Mouse (Mus musculus) embryonic stem cell, embryonic (primary cell): Measurements from ENCODE around the gene Rgs3.

Experiments
- CTCF ChIA-PET, 4 experiments: fragments of 300-600 bp in 2 of 4; fragments of 350-600 bp in 2 of 4; sonication (Branson Sonifier 250); formaldehyde crosslinking; loops; one replicate each; lab custom pipeline; 2022; ENCODE audit warnings: inconsistent platforms in 2 of 4; lab: Charles Lee
- POLR2A ChIA-PET, 4 experiments: fragments of 300-600 bp in 2 of 4; fragments of 350-600 bp in 2 of 4; sonication (Branson Sonifier 250); formaldehyde crosslinking; loops; one replicate each; lab custom pipeline; 2022; ENCODE audit warnings: antibody characterized with exemption in 4 of 4, inconsistent platforms in 1 of 4; lab: Charles Lee

Gene Rgs3

DNA sequence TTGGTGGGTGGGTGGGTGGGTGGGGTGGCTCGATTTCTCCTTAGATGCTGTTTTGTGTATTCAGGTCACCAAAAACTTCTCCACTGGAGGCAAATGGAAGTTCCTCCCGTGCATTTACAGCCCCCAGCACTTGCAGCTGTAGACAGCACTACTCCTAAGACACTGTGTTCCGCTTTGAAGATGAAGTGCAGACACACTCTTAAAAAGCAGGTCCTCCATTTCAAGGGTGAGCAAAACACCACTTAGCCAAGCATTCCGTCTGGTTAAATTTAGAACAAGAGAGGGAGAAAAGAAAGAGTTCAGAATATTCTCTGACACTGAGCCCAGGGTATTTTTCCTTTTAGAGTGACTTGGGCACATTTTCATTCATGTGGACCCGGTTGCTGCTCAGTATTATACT is 10.4 kb downstream of the Rgs3 start:
- CTCF ChIA-PET = no interaction called here
- POLR2A ChIA-PET = interaction anchor here in 1 of 4 experiments (0.6 to 1.0 kb wide), 2 partner anchors 13 to 125 kb away, joined by 4 to 5 read pairs; no protein-coding TSS in a partner anchor

DNA sequence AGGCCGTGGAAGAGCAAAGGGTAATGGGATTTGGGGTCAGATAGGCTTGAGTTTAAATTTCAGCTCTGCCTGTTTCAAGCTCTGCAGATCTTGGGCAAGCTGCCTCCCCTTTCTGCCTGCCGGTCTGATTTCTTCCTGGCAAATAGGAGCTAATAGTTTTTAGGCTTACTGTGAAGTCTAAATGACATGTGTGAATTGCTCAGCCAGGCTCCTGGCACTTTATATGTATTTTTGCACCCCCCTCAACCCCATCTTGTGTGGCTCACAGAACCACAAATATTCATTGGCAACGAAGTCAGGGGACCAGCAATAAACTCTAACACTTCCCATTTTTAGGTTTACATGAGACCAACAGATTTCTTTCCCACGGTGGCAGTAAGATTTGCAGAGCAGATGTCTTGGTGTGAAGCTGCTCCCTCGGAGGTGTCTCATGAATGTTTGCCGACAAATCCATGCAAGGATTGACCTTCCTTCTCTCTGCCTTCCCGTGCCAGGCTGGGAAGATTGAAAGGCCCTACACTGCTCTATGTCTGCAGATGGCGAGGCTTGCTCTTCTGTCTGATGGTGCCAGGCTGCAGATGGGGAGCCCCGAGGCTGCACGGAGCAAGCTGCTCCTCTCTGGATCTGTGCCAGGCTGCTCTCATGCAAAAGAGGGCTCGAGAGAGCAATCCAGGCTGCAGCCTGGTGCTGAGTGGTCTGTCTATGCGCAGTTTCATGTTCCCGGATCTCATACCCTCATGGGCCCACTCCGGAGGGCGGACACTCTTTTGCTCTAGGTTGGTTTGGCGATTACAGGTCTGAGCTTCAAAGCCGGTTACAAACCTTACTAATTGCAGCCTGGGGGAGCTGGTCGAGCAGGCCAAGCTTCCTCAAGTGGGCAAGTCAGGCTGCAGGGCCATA is 23.0 kb downstream of the Rgs3 start:
- POLR2A ChIA-PET = interaction anchor here in 3 of 4 experiments (0.6 to 3.9 kb wide), 47 partner anchors 10 to 870 kb away, joined by 3 to 28 read pairs (median 5); partner anchors contain the start of genes 4933430I17Rik (in 1 of the 3), Alad (in 1 of the 3), Cdc26 (in 1 of the 3) and Fkbp15 (in 1 of the 3)
- CTCF ChIA-PET = interaction anchor here in 3 of 4 experiments (0.6 to 2.0 kb wide), 13 partner anchors 11 to 317 kb away, joined by 3 to 8 read pairs (median 4); no protein-coding TSS in a partner anchor

DNA sequence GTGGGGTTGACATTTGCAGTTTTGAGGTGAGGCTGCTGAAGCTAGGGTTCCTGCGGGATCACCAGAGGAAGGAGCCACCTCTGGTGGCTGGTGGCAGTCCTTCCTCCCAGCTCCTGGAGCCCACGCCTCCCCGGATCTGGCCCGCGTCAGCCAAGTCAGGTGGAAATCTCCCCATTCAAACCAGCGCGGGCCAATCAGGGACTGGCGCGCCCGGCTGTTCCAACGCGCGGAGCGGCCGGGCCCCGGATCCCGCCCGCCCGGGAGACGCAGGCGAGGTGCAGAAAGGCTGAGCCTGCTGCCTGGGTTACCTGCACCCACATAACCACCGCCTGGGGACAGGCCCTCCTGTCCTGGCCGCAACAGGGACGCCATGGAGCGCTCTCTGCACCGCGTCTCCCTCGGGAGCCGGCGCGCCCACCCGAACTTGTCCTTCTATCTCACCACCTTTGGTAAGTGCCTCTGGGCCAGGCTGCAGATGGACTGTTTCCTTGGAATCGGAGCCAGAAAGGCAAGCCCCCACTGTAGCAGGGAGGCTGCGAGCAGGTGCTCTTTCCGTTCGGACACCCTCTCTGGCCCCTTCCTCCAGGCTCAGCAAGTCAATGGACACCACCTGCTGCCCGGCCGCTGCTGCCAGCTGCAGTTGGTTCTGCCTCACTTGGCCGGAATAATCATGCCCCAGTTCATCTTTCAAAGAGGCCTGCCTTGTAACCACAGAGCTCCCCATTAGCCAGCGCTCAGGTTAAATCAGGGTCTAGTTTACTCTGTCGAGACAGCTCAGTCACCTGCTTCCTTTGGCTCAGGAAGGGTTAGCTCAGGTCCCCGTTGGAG is 23.8 kb downstream of the Rgs3 start:
- CTCF ChIA-PET = interaction anchor here in 3 of 4 experiments (0.6 to 2.0 kb wide), 13 partner anchors 10 to 318 kb away, joined by 3 to 8 read pairs (median 4); no protein-coding TSS in a partner anchor

DNA sequence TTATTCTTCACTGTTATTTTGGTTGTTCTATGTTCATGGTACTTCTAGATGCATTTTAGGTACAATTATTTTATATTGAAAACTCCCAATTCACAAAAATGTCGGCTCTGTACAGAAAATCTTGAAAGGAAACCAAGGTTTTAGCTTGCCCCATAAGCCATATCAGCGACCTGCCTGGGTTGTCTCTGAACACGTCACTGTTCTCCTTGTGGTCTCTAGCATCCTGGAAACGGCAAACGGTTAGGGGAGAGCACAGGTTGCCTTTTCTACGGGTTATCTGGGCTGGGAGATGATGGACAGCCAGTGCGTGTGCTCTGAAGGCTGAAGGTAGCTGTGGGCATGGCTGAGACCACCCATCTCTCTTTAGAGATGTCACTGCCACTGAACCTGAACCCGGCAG is 27.4 kb downstream of the Rgs3 start:
- ChIA-PET POLR2A (interaction anchor here in 2 of 4 experiments (0.6 to 1.2 kb wide), 3 partner anchors 16 to 40 kb away, joined by 3 read pairs; no protein-coding TSS in a partner anchor), CTCF (interaction anchor here in 1 of 4 experiments (0.6 kb wide), 1 partner anchor 41 kb away, joined by 4 read pairs; no protein-coding TSS in a partner anchor)

More for the DNA sequence above, 23.8 kb downstream of the Rgs3 start:
- POLR2A ChIA-PET = interaction anchor here in 3 of 4 experiments (0.6 to 3.9 kb wide), 64 partner anchors 9 to 869 kb away, joined by 3 to 28 read pairs (median 4); partner anchors contain the start of genes 4933430I17Rik (in 2 of the 3), Cdc26 (in 2 of the 3), Pole3 (in 2 of the 3) and Alad (in 1 of the 3)

DNA sequence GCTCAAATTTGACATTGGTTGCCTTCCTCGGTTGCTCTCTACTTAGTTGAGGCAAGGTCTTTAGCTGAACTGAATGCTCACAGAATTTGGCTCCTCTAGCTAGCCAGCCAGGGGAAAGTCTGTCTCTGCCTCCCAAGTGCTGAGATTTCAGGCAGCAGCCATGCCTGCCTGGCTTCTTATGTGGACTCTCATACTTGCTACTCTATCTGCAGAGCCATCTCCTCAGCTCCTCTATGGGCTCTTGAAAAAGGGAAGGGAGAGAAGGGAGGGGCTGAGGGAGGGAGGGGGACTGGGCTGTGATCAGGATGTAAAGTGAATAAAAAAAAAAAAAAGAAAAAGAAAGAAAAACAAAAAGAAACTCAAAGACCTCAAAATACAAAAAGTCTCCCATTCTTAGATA is 31.2 kb downstream of the Rgs3 start:
- CTCF ChIA-PET = no interaction called here

DNA sequence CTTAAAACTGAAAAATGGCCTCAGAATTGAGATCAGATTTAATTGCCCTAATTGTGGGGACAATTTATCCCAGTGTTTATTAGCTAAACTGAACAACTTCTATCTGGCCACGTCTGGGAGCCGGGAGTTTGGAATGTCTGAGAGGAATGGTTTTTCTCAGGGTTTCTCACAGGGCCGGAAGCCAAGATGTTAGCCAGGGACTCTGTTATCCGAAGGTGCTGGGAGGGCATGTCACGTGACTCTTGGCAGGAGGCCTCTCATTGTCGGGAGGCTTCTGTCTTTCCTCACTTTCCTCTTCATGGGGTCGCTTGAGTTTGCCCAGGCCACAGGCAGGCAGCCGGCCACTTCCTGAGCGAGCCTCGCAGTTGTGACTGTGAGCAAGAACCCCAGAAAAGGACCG is 31.7 kb downstream of the Rgs3 start:
- POLR2A ChIA-PET = interaction anchor here in 2 of 4 experiments (0.7 kb wide), 2 partner anchors 170 to 397 kb away, joined by 3 to 6 read pairs; no protein-coding TSS in a partner anchor
- CTCF ChIA-PET = no interaction called here

More for the DNA sequence above, 31.2 kb downstream of the Rgs3 start:
- POLR2A ChIA-PET = interaction anchor here in 2 of 4 experiments (0.7 kb wide), 2 partner anchors 171 to 398 kb away, joined by 3 to 6 read pairs; no protein-coding TSS in a partner anchor

DNA sequence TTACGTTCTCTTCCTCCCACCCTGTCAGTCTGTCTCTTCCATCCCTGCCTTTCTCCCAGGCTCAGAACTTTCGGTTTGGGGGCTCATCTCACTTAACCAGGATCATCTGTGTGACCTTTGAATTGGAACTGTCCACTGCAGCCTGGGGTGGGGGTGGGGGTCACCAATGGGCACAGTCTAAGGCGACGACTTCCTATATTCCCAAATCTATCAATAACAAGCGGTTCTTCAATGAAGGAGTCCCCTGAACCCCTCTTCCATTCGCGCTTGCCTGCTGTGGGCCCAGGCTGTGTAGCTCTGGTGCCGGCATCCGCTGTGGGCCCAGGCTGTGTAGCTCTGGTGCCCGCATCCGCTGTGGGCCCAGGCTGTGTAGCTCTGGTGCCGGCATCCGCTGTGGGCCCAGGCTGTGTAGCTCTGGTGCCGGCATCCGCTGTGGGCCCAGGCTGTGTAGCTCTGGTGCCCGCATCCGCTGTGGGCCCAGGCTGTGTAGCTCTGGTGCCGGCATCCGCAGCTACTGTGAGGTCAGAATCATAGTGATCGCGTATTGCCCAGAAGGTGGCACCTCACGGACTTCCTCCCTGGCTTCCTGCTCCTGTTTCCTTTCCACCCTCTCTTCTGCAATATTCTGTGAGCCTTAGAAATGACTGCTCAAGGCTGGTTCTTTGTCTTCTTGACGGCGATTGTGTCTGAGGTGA is 34.0 kb downstream of the Rgs3 start:
- POLR2A ChIA-PET = interaction anchor here in 2 of 4 experiments (0.7 to 2.3 kb wide), 5 partner anchors 9 to 224 kb away, joined by 3 to 13 read pairs (median 3); no protein-coding TSS in a partner anchor
- CTCF ChIA-PET = interaction anchor here in 2 of 4 experiments (0.6 to 1.0 kb wide), 5 partner anchors 10 to 104 kb away, joined by 3 to 4 read pairs (median 3); no protein-coding TSS in a partner anchor

DNA sequence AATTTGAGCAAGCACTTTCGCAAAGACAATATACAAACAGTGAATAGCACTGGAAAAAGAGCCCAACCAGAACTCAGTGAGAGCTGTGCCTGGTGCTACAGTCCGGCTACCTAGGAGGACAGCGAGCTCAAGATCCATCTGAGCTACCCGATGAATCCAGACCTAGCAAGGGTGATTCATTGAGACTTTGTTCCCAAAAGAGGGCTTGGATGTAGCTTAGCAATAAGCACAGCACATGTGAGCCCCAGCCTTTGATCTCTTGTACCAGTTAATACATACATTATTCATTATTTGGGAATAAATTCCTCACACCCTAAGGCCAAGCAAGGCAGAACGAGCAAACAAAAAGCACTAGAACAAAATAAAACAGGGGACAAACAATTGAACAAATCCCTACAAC is 34.8 kb downstream of the Rgs3 start:
- ChIA-PET CTCF (interaction anchor here in 3 of 4 experiments (1.0 kb wide), 4 partner anchors 11 to 103 kb away, joined by 3 read pairs; no protein-coding TSS in a partner anchor), POLR2A (interaction anchor here in 2 of 4 experiments (0.7 to 2.3 kb wide), 3 partner anchors 11 to 223 kb away, joined by 3 to 13 read pairs (median 3); no protein-coding TSS in a partner anchor)

DNA sequence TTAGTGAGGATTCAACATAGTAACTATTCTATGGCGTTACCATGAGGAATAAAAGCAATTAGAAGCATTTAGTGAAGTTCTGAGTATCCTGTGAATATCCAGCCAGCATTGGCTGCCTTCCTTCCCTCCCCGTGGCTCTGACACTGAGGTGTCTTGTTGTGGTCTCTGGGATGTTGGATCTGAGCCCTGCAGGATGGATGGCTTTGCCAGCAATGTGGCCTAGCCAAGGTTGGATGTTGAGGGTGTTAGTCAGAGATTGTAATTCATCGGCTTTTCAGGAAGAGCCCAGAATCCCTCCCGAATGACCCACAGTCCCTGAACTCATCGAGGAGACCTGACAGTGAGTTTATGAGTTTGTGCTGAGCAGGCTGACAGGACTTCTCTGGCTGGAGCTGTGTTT is 36.4 kb downstream of the Rgs3 start:
- ChIA-PET POLR2A (interaction anchor here in 2 of 4 experiments (0.6 to 3.7 kb wide), 5 partner anchors 11 to 461 kb away, joined by 3 to 16 read pairs (median 4); no protein-coding TSS in a partner anchor), CTCF (no interaction called here)

DNA sequence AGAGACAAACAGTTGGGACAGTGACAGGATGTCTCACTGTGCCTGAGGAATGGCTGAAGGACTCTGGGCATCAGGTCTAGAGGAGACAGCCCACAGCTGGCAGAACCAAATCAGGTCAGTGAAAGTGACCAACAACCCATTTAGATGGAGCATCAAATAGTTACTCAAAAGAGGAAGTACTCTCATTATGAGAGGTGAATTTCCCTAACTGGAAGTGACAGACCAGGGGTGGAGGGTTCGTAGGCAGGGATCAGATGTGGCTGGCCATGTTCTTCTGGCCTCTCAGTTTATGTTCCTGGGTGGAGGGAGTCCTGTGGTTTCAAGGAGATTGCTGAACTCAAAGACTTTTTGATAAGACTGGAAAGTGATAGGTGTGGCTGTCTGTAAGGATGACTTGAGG is 40.9 kb downstream of the Rgs3 start:
- ChIA-PET CTCF (no interaction called here), POLR2A (no interaction called here)

DNA sequence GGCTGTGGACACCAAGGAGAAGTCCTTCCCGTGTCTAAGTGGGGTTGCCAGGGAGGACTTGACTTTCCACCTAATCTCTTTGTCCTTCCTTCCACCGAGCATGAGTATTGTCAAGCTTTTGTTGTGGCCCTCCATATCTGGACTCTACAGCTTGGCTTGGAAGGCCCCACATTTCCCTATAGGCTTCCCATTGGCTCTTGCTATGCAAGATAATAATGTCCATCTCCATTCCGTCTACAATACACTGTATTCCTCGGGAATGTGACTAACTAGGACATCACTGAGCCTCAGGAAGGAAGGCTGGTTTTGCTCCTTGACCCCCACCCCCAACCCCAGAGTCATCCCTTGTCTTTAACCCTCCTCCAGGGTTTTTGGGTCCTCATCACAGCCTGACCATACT is 44.0 kb downstream of the Rgs3 start:
- ChIA-PET CTCF (no interaction called here), POLR2A (interaction anchor here in 2 of 4 experiments (0.8 to 3.1 kb wide), 5 partner anchors 10 to 81 kb away, joined by 3 to 16 read pairs (median 4); no protein-coding TSS in a partner anchor)

DNA sequence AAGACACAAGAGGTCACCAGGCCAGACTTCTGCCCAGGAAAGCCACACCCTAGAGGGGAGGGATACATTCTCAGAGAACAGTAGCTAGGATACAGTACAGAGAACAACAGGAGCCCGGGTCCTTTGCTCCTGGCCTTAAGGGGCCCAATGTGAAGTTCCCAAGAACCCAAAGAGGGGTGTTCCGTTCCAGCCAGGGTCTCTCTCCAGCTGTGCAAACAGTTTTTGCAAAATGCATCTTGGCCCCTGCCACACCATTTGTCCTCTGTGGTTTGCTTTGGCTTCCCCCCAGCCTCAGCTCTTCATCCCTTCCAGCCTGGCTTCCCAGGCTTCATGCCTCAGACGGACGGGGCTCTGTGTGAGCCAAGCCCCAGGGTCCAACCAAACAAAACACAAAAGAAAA is 44.4 kb downstream of the Rgs3 start:
- ChIA-PET CTCF (no interaction called here), POLR2A (interaction anchor here in 2 of 4 experiments (0.8 to 3.1 kb wide), 3 partner anchors 20 to 57 kb away, joined by 4 to 16 read pairs (median 15); no protein-coding TSS in a partner anchor)

DNA sequence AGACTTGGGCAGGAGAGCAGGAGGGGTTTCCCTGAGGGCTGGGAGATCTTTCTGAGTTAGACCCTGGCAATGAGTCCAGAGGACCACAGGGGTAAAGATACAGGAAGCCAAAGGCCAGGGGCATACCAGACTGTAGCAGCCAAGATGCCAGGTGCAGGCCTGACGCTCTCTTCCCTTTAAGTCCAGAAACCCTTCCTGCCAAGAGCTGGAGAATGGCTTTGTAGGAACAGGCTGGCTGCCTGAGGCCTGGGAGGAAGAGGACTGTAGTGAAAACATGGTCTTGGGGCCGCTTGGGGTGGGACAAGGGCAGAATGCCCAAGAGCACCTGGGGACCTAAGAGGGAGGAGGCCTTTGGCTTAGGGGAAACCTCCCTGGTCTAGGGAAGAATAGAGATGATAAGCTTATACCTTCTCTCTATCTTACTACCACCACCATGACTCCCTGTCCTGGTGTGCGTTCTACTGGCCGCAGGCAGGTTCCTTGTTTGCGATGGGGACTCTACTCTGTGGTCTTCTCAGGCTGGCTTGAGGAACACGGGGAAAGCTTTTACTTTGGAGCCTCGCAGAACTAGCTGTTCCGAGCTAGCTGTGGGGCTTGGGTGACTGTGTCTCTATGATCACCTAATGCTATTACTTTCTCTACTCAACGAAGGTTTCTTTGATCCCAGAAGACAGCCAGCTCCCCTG is 46.4 kb downstream of the Rgs3 start:
- CTCF ChIA-PET = no interaction called here
- POLR2A ChIA-PET = interaction anchor here in 2 of 4 experiments (0.7 to 1.2 kb wide), 5 partner anchors 11 to 86 kb away, joined by 3 to 4 read pairs (median 3); partner anchors contain the start of gene Alad (in 1 of the 2)

DNA sequence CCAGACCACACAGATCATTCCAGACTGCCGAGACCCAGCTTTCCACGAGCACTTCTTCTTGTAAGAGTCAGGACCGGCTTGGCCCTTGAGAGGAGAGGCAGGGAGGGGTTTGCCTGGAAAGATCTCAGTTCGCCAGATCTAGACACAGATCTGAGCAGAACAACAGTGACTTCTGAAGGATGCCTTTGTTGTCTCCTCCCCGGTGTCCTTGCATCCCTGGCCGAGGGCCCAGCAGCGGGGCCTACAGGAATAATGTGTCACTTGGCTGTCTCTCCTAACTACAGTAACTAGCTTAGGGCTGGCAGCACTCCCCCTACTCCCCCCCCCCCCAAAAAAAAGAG is 46.9 kb downstream of the Rgs3 start:
- CTCF ChIA-PET = no interaction called here

DNA sequence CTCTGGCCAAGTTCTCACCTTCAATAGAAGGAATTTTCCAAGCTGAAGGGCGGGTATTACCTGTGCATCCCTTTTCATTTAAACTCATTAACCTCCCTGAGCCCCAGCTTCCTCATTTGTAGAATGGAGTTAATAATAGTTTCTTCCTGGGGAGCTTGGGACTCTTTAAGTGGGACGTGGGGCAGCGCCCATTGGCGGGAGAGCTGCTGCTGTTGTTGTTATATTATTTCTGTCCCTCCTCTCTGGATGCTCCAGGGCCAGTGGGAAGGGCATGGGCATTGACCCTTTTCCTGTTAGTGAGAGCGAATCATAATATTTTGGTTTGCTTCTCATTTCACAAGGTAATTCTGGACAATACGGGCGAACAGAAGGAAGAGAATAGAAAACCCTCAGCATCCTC is 47.3 kb downstream of the Rgs3 start:
- ChIA-PET POLR2A (interaction anchor here in 2 of 4 experiments (0.7 to 1.1 kb wide), 3 partner anchors 10 to 84 kb away, joined by 3 read pairs; no protein-coding TSS in a partner anchor), CTCF (no interaction called here)

More for the DNA sequence above, 46.9 kb downstream of the Rgs3 start:
- POLR2A ChIA-PET = interaction anchor here in 2 of 4 experiments (0.7 to 1.2 kb wide), 5 partner anchors 10 to 87 kb away, joined by 3 to 4 read pairs (median 3); partner anchors contain the start of gene Alad (in 1 of the 2)

DNA sequence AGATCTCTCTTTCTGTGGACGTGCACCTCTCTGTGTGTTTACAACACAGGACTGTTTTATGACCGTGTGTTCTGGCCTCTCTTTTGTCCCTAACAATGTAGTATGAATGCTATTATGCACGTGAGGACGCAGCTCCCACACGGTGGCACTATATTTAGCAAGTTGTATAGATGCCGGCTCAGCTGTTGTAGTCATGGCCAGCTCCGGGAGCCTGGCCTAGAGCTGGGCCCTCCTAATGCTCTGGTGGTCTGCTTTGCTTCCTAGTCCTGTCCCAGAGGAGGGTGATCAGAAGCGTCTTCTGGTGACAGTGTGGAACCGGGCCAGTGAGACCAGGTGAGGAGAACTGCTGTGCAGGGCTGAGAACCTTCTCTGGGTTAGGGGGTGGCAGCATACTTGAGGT is 47.7 kb downstream of the Rgs3 start:
- CTCF ChIA-PET = interaction anchor here in 1 of 4 experiments (1.2 kb wide), 1 partner anchor 86 kb away, joined by 3 read pairs; no protein-coding TSS in a partner anchor
- POLR2A ChIA-PET = no interaction called here
